Mouse (Mus musculus) CH12.LX (cell line): ENCODE results near the gene Tnfrsf18. TPM values are rescaled to one million over a fixed set of nuclear protein-coding genes. Genes with fewer than 3 reads are reported as not detected.

Experiments
- DNase-seq: peaks from one replicate; pipeline ENCODE4 v3.0.0-alpha.2; 2013; ENCODE audit errors: extremely low read depth
- H3K27ac ChIP-seq: 2 replicates; pipeline ENCODE4 v1.5.1; 2012; ENCODE audit warnings: low read depth, mild to moderate bottlenecking, control low read depth, moderate library complexity; ENCODE audit not compliant: insufficient read depth
- H3K27me3 ChIP-seq: replicated peaks from 2 replicates; pipeline ENCODE3; 2012; ENCODE audit warnings: inconsistent platforms
- H3K36me3 ChIP-seq, 2 experiments: replicated peaks in 1 of 2; 2 replicates each; pipeline versions ENCODE3 to v1.6.1; 2012; ENCODE audit warnings: inconsistent platforms in 1 of 2, low read length in 1 of 2, mild to moderate bottlenecking in 1 of 2, mixed read lengths in 1 of 2, moderate library complexity in 1 of 2; ENCODE audit not compliant: control insufficient read depth in 1 of 2, insufficient read depth in 1 of 2
- H3K4me1 ChIP-seq, 2 experiments: 2 replicates each; pipeline ENCODE4 v1.6.1; 2012; ENCODE audit warnings: inconsistent platforms in 1 of 2, moderate library complexity in 1 of 2; ENCODE audit not compliant: insufficient read depth in 2 of 2, control insufficient read depth in 1 of 2
- H3K4me2 ChIP-seq: 2 replicates; pipeline ENCODE4 v1.6.1; 2012; ENCODE audit warnings: low read depth, mild to moderate bottlenecking, control low read depth; ENCODE audit not compliant: poor library complexity, insufficient read depth, severe bottlenecking
- H3K4me3 ChIP-seq, 3 experiments: fragments of 150-350 bp in 1 of 3; sonication (generic) in 1 of 3; replicated peaks in 1 of 3; 2 replicates each; pipeline versions ENCODE3 to v1.5.1; 2011 to 2012; ENCODE audit warnings: low read depth in 2 of 3, low read length in 2 of 3, mild to moderate bottlenecking in 2 of 3, moderate library complexity in 2 of 3, control low read depth in 1 of 3, improper control_type of control experiment in 1 of 3, inconsistent platforms in 1 of 3, mixed read lengths in 1 of 3; ENCODE audit not compliant: poor library complexity in 1 of 3
- H3K79me2 ChIP-seq: replicated peaks from 2 replicates; pipeline ENCODE4 v1.6.1; 2012; ENCODE audit warnings: mild to moderate bottlenecking, moderate library complexity; ENCODE audit not compliant: control insufficient read depth, poor library complexity, insufficient read depth, severe bottlenecking; ENCODE audit errors: extremely low read depth
- H3K9ac ChIP-seq: 2 replicates; pipeline ENCODE4 v1.6.1; 2012; ENCODE audit warnings: low read depth, mild to moderate bottlenecking, control low read depth, moderate library complexity; ENCODE audit not compliant: insufficient read depth
- H3K9me3 ChIP-seq: replicated peaks from 2 replicates; pipeline ENCODE3; 2012; ENCODE audit warnings: low read length, inconsistent platforms, mixed read lengths
- BHLHE40 ChIP-seq: IDR thresholded peaks from 2 replicates; pipeline ENCODE4 v1.6.1; 2011; ENCODE audit warnings: mild to moderate bottlenecking, low read depth, low read length, improper control_type of control experiment
- CHD1 ChIP-seq: IDR thresholded peaks from 2 replicates; pipeline ENCODE4 v1.6.1; 2012; ENCODE audit warnings: low read depth, low read length, improper control_type of control experiment, inconsistent platforms
- CHD2 ChIP-seq: IDR thresholded peaks from 2 replicates; pipeline ENCODE4 v1.6.1; 2011; ENCODE audit warnings: low read length, improper control_type of control experiment
- CTCF ChIP-seq, 2 experiments: IDR thresholded peaks in 1 of 2; conservative IDR thresholded peaks in 1 of 2; 2 replicates each; pipeline ENCODE4 v1.5.1; 2011 to 2012; ENCODE audit warnings: low read depth in 2 of 2, low read length in 2 of 2, improper control_type of control experiment in 1 of 2, inconsistent platforms in 1 of 2, mild to moderate bottlenecking in 1 of 2, moderate library complexity in 1 of 2
- E2F4 ChIP-seq: IDR thresholded peaks from 2 replicates; pipeline ENCODE4 v1.6.1; 2011; ENCODE audit warnings: low read depth, low read length, improper control_type of control experiment; ENCODE audit not compliant: insufficient replicate concordance
- EP300 ChIP-seq: IDR thresholded peaks from 2 replicates; pipeline ENCODE4 v1.6.1; 2011; ENCODE audit warnings: low read length, improper control_type of control experiment
- ETS1 ChIP-seq: conservative IDR thresholded peaks from 2 replicates; pipeline ENCODE4 v1.6.1; 2012; ENCODE audit warnings: low read depth, mild to moderate bottlenecking, inconsistent platforms, low read length, improper control_type of control experiment, moderate library complexity
- GABPA ChIP-seq: IDR thresholded peaks from 2 replicates; pipeline ENCODE4 v1.6.1; 2012; ENCODE audit warnings: low read depth, low read length, improper control_type of control experiment, inconsistent platforms; ENCODE audit not compliant: insufficient replicate concordance
- IRF4 ChIP-seq: IDR thresholded peaks from 2 replicates; pipeline ENCODE4 v1.6.1; 2014; ENCODE audit warnings: low read depth, mild to moderate bottlenecking, inconsistent platforms, low read length, improper control_type of control experiment
- JUN ChIP-seq: IDR thresholded peaks from 2 replicates; pipeline ENCODE4 v1.6.1; 2011; ENCODE audit warnings: low read depth, mild to moderate bottlenecking, low read length, improper control_type of control experiment, moderate library complexity; ENCODE audit not compliant: insufficient read depth
- JUND ChIP-seq: conservative IDR thresholded peaks from 2 replicates; pipeline ENCODE4 v1.6.1; 2011; ENCODE audit warnings: low read depth, low read length, improper control_type of control experiment
- KAT2A ChIP-seq: IDR thresholded peaks from 2 replicates; pipeline ENCODE4 v1.6.1; 2012; ENCODE audit warnings: low read length, improper control_type of control experiment, inconsistent platforms; ENCODE audit not compliant: insufficient replicate concordance
- MAZ ChIP-seq: IDR thresholded peaks from 2 replicates; pipeline ENCODE4 v1.6.1; 2012; ENCODE audit warnings: low read depth, mild to moderate bottlenecking, inconsistent platforms, low read length, improper control_type of control experiment, moderate library complexity
- MYC ChIP-seq: IDR thresholded peaks from 2 replicates; pipeline ENCODE4 v1.6.1; 2011; ENCODE audit warnings: low read depth, mild to moderate bottlenecking, improper control_type of control experiment, low read length
- NELFE ChIP-seq: IDR thresholded peaks from 2 replicates; pipeline ENCODE4 v1.6.1; 2011; ENCODE audit warnings: low read depth, low read length, improper control_type of control experiment
- POLR2A ChIP-seq: IDR thresholded peaks from 2 replicates; pipeline ENCODE4 v1.6.1; 2011; ENCODE audit warnings: low read depth, mild to moderate bottlenecking, improper control_type of control experiment, low read length
- POLR2AphosphoS2 ChIP-seq: IDR thresholded peaks from 2 replicates; pipeline ENCODE4 v1.6.1; 2011; ENCODE audit warnings: low read depth, low read length, improper control_type of control experiment
- SIN3A ChIP-seq: IDR thresholded peaks from 2 replicates; pipeline ENCODE4 v1.6.1; 2012; ENCODE audit warnings: low read length, improper control_type of control experiment, inconsistent platforms
- SMC3 ChIP-seq: IDR thresholded peaks from 2 replicates; pipeline ENCODE4 v1.6.1; 2011; ENCODE audit warnings: low read depth, low read length, improper control_type of control experiment
- TCF12 ChIP-seq: IDR thresholded peaks from 2 replicates; pipeline ENCODE4 v1.6.1; 2014; ENCODE audit warnings: low read depth, mild to moderate bottlenecking, inconsistent platforms, low read length, improper control_type of control experiment
- UBTF ChIP-seq: IDR thresholded peaks from 2 replicates; pipeline ENCODE4 v1.6.1; 2012; ENCODE audit warnings: low read depth, mild to moderate bottlenecking, inconsistent platforms, low read length, improper control_type of control experiment, moderate library complexity
- ZKSCAN1 ChIP-seq: IDR thresholded peaks from 2 replicates; pipeline ENCODE4 v1.6.1; 2012; ENCODE audit warnings: low read depth, inconsistent platforms, low read length, improper control_type of control experiment, borderline replicate concordance
- dilution Hi-C: fragments of 300-500 bp; cut with MboI; formaldehyde crosslinking; loops from 2 replicates; pipeline ENCODE4 v1.14.3; 2020; ENCODE audit warnings: low sequenced_read_pairs; ENCODE audit not compliant: extremely low pct_unique_long_range_greater_than_20kb, extremely low pct_ligation_motif_present
- in situ Hi-C: fragments of 300-500 bp; cut with MboI; formaldehyde crosslinking; loops from 3 replicates; pipeline ENCODE4 v1.14.3; 2019; ENCODE audit warnings: low sequenced_read_pairs, low pct_ligation_motif_present, low pct_unique_long_range_greater_than_20kb, mixed read lengths
- polyA plus RNA-seq: library from polyadenylated mRNA; unstranded; fragments of >175 nt; gene quantifications from 2 replicates; pipeline ENCODE4 v1.2.1, GENCODE M21; 2012; ENCODE audit warnings: low read depth; ENCODE audit not compliant: insufficient read length
- total RNA-seq, 2 experiments: library from RNA; depleted of rRNA; stranded (reverse); fragments of 300-350 nt in 1 of 2; fragments of >200 nt in 1 of 2; gene quantifications; 2 replicates each; pipeline ENCODE4 v1.2.3; 2012 to 2014

The Tnfrsf18 gene
- total and polyA plus RNA-seq, 3 experiments, result 48.4 to 76.1 (median 50.7) TPM

DNA sequence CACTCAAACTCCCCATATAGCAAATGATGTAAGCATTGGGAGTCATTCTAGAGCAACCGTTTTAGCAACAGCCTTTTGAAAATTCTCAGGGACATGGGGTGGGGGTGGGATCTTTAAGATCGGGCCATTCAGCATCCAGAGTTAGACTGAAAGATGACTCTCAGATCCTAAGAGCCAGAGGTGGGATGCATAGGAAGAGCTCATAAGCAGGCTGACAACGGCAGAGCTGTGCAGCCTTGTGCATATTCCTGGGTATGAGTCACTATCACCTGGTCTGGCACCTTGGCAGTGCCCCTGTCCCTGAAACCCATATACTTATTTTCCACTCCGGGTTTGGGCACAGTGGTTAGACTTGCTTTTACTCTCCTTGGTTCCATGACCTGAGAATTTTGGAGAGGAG, 27.1 kb downstream of the Tnfrsf18 start:
- in situ Hi-C loops (no loop called here), dilution Hi-C loops (no loop called here)
- H3K27me3 ChIP-seq, result no peaks in the 10 kb centered on the region
- no peak for DNase-seq
- no peak for TF ChIP-seq POLR2AphosphoS2
- TF ChIP-seq CHD2, result no peak
- no peak for TF ChIP-seq KAT2A
- TF ChIP-seq SIN3A, result no peak
- TF ChIP-seq CTCF (conservative IDR thresholded peaks at IDR 0.05 in 1 of 2, IDR thresholded peaks at IDR 0.05 in 1 of 2; ENCODE audit: low read depth in 2 of 2, low read length in 2 of 2), result no peak
- TF ChIP-seq ZKSCAN1, result no peak
- no peak for TF ChIP-seq UBTF
- TF ChIP-seq IRF4, result no peak
- TF ChIP-seq E2F4, result no peak
- no peak for TF ChIP-seq CHD1
- TF ChIP-seq JUND, result no peak
- no peak for TF ChIP-seq NELFE
- no peak for TF ChIP-seq MAZ
- no peak for TF ChIP-seq POLR2A
- no peak for TF ChIP-seq EP300
- TF ChIP-seq JUN, result no peak
- no peak for TF ChIP-seq BHLHE40
- no peak for TF ChIP-seq SMC3
- H3K79me2 ChIP-seq, result no peaks in the 10 kb centered on the region
- H3K27ac ChIP-seq, result no peak overlapping the region
- H3K4me1 ChIP-seq, result 0 out of 4 replicates have a peak, but pooled peaks cover 0 to 5% of the 10 kb centered on the region in 2 experiments
- H3K4me3 ChIP-seq, result no peak overlapping the region
- H3K36me3 ChIP-seq, result no peaks in the 10 kb centered on the region
- H3K4me2 ChIP-seq, result no peak overlapping the region
- H3K9ac ChIP-seq, result no peak overlapping the region
- no peaks in the 10 kb centered on the region for H3K9me3 ChIP-seq

DNA sequence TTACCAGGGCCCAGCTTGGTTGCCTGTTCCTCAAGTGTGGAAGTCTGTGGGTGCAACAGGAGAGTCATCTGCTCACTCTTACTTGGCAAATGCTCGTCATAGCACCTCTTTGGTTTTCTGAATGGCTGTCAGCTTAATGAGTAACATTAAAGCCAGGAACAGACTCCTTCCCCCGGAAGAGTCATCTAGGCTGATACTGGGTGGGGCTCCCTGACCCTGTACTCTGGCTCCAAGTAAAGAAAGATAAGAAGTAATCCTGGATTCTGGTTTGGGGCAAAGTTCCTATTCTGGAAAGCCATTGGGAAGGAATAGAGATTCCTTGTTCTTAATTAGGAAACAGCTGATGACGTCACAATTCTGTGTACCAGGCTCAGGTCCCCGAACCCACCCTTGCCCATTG, 28.2 kb downstream of the Tnfrsf18 start:
- no peak for DNase-seq
- no peak overlapping the region for H3K4me3 ChIP-seq
- no peaks in the 10 kb centered on the region for H3K79me2 ChIP-seq
- H3K27ac ChIP-seq, result no peak overlapping the region
- no peak overlapping the region for H3K9ac ChIP-seq
- H3K4me2 ChIP-seq, result no peak overlapping the region
- no peaks in the 10 kb centered on the region for H3K27me3 ChIP-seq
- H3K9me3 ChIP-seq, result no peaks in the 10 kb centered on the region
- TF ChIP-seq EP300 (no peak), NELFE (no peak), MYC (no peak), GABPA (no peak), ETS1 (no peak), TCF12 (no peak)
- in situ Hi-C loops (no loop called here), dilution Hi-C loops (no loop called here)
- no peaks in the 10 kb centered on the region for H3K36me3 ChIP-seq
- peaks cover under 1 to 10% of the 10 kb centered on the region in 2 experiments; a peak in 3 of 4 replicates for H3K4me1 ChIP-seq
